Mouse (Mus musculus) liver, embryonic 11.5 days (tissue): ENCODE measurements at regions not wholly inside any gene's neighbourhood (a gene's known extent, or its start where the extent isn't known, plus 50 kb on each side); places are given as distances from the start of the nearest gene placed in this dataset.

ENCODE experiments used
- ATAC-seq: fragments of 200-750 bp; cut with Nextera tagmentation; replicated peaks from 2 replicates; pipeline ENCODE4 v1.8.0; 2017; ENCODE audit warnings: moderate number of reproducible peaks, mild to moderate bottlenecking, moderate TSS enrichment, moderate library complexity; ENCODE audit not compliant: low FRiP score
- DNase-seq: peaks from one replicate; pipeline ENCODE4 v3.0.0-alpha.2; 2017; ENCODE audit warnings: low spot score
- H3K27ac ChIP-seq: fragments of 300-500 bp; sonication (generic); 2 replicates; pipeline ENCODE4 v1.5.1; 2014; ENCODE audit warnings: mild to moderate bottlenecking, low read depth, low read length, control low read depth
- H3K27me3 ChIP-seq: fragments of 300-500 bp; sonication (generic); replicated peaks from 2 replicates; pipeline ENCODE4 v1.6.1; 2014; ENCODE audit warnings: low read length, mixed read lengths; ENCODE audit not compliant: control insufficient read depth, insufficient read depth
- H3K36me3 ChIP-seq: fragments of 300-500 bp; sonication (generic); 2 replicates; pipeline ENCODE4 v1.6.1; 2014; ENCODE audit warnings: mild to moderate bottlenecking, low read length, moderate library complexity, mixed read lengths; ENCODE audit not compliant: control insufficient read depth, insufficient read depth
- H3K4me1 ChIP-seq: fragments of 300-500 bp; sonication (generic); replicated peaks from 2 replicates; pipeline ENCODE4 v1.6.1; 2014; ENCODE audit warnings: low read length, mixed read lengths; ENCODE audit not compliant: control insufficient read depth, insufficient read depth
- H3K4me2 ChIP-seq: fragments of 300-500 bp; sonication (generic); 2 replicates; pipeline ENCODE4 v1.6.1; 2014; ENCODE audit warnings: mild to moderate bottlenecking, control low read depth, moderate library complexity
- H3K4me3 ChIP-seq: fragments of 300-500 bp; sonication (generic); 2 replicates; pipeline ENCODE4 v1.5.1; 2014; ENCODE audit warnings: low read depth, low read length, control low read depth
- H3K9ac ChIP-seq: fragments of 300-500 bp; sonication (generic); 2 replicates; pipeline ENCODE4 v1.6.1; 2014; ENCODE audit warnings: low read depth, low read length, control low read depth
- H3K9me3 ChIP-seq: fragments of 300-500 bp; sonication (generic); 2 replicates; pipeline ENCODE4 v1.6.1; 2016; ENCODE audit warnings: low read length, inconsistent platforms, mixed read lengths; ENCODE audit not compliant: control insufficient read depth
- whole genome bisulfite sequencing: fragments of 180-500 bp; shearing (Covaris S2); extraction: QIAGEN DNeasy Blood & Tissue Kit; methylation state at CpG from one replicate; pipeline ENCODE4 v1.1.7; 2014; 5-methylcytosine and 5-hydroxymethylcytosine counted together

GRCm38 (mm10) chr11:44288825-44289224 lies 111.0 kb upstream of the Il12b start:
- no peaks in the 10 kb centered on the region for H3K9me3 ChIP-seq
- no peaks in the 10 kb centered on the region for H3K4me1 ChIP-seq
- H3K36me3 ChIP-seq = no peaks in the 10 kb centered on the region
- no peaks in the 10 kb centered on the region for H3K27me3 ChIP-seq
- no peak overlapping the region for H3K9ac ChIP-seq
- ATAC-seq = no peak
- H3K4me3 ChIP-seq = no peak overlapping the region
- no peak for DNase-seq
- no peak overlapping the region for H3K27ac ChIP-seq
- no peak overlapping the region for H3K4me2 ChIP-seq
- 71% methylated on average over 1 of the region's 1 CpGs for WGBS

- ATAC-seq (no peak), DNase-seq (no peak)
These were observed 96.1 kb upstream of the Il12b start for GRCm38 (mm10) chr11:44303786-44304185.

GRCm38 (mm10) chr11:44316061-44316460 lies 83.8 kb upstream of the Il12b start:
- Histone ChIP-seq H3K27ac (no peak overlapping the region), H3K4me3 (no peak overlapping the region), H3K4me2 (no peak overlapping the region), H3K4me1 (no peaks in the 10 kb centered on the region), H3K9me3 (no peaks in the 10 kb centered on the region), H3K36me3 (no peaks in the 10 kb centered on the region), H3K27me3 (no peaks in the 10 kb centered on the region), H3K9ac (no peak overlapping the region)
- WGBS = 80% methylated on average over 8 of the region's 8 CpGs
- DNase-seq (no peak), ATAC-seq (no peak)

More at GRCm38 (mm10) chr11:44303786-44304185, 96.1 kb upstream of the Il12b start:
- Histone ChIP-seq H3K4me3 (no peak overlapping the region), H3K27ac (no peak overlapping the region), H3K9ac (no peak overlapping the region), H3K36me3 (no peaks in the 10 kb centered on the region), H3K4me2 (no peak overlapping the region), H3K9me3 (no peaks in the 10 kb centered on the region), H3K4me1 (no peaks in the 10 kb centered on the region), H3K27me3 (no peaks in the 10 kb centered on the region)
- 78% methylated on average over 8 of the region's 8 CpGs for WGBS

- ATAC-seq (no peak), DNase-seq (no peak)
- no peaks in the 10 kb centered on the region for H3K36me3 ChIP-seq
- no peaks in the 10 kb centered on the region for H3K27me3 ChIP-seq
- no peak overlapping the region for H3K9ac ChIP-seq
- no peak overlapping the region for H3K27ac ChIP-seq
- no peaks in the 10 kb centered on the region for H3K9me3 ChIP-seq
- WGBS = 77% methylated on average over 3 of the region's 3 CpGs
- H3K4me1 ChIP-seq = no peaks in the 10 kb centered on the region
- no peak overlapping the region for H3K4me2 ChIP-seq
- H3K4me3 ChIP-seq = no peak overlapping the region
These were observed 80.7 kb upstream of the Il12b start for GRCm38 (mm10) chr11:44319136-44319535.

- H3K4me2 ChIP-seq = no peak overlapping the region
- no peaks in the 10 kb centered on the region for H3K9me3 ChIP-seq
- H3K4me3 ChIP-seq = no peak overlapping the region
- H3K36me3 ChIP-seq = no peaks in the 10 kb centered on the region
- 63% methylated on average over 2 of the region's 2 CpGs for WGBS
- H3K9ac ChIP-seq = no peak overlapping the region
- no peak for ATAC-seq
- H3K27me3 ChIP-seq = no peaks in the 10 kb centered on the region; the same call in 1 of the 2 replicates
- no peaks in the 10 kb centered on the region for H3K4me1 ChIP-seq
- no peak overlapping the region for H3K27ac ChIP-seq
- DNase-seq = no peak
These were observed 76.5 kb upstream of the Il12b start for GRCm38 (mm10) chr11:44323314-44323713.

GRCm38 (mm10) chr11:44325066-44325465 lies 74.8 kb upstream of the Il12b start:
- H3K9me3 ChIP-seq = no peaks in the 10 kb centered on the region
- H3K27me3 ChIP-seq = no peaks in the 10 kb centered on the region; the same call in 1 of the 2 replicates
- DNase-seq (no peak), ATAC-seq (no peak)
- no peaks in the 10 kb centered on the region for H3K36me3 ChIP-seq
- no peak overlapping the region for H3K9ac ChIP-seq
- no peak overlapping the region for H3K4me3 ChIP-seq
- WGBS = 88% methylated on average over 4 of the region's 4 CpGs
- H3K27ac ChIP-seq = no peak overlapping the region
- H3K4me2 ChIP-seq = no peak overlapping the region
- H3K4me1 ChIP-seq = no peaks in the 10 kb centered on the region

GRCm38 (mm10) chr11:44325525-44325924 lies 74.3 kb upstream of the Il12b start:
- no peak for DNase-seq
- H3K4me3 ChIP-seq = no peak overlapping the region
- no peaks in the 10 kb centered on the region for H3K9me3 ChIP-seq
- H3K36me3 ChIP-seq = no peaks in the 10 kb centered on the region
- no peak overlapping the region for H3K9ac ChIP-seq
- H3K27ac ChIP-seq = no peak overlapping the region
- no peaks in the 10 kb centered on the region for H3K4me1 ChIP-seq
- no peaks in the 10 kb centered on the region; the same call in 1 of the 2 replicates for H3K27me3 ChIP-seq
- H3K4me2 ChIP-seq = no peak overlapping the region
- WGBS = 83% methylated on average over 11 of the region's 11 CpGs
- ATAC-seq = no peak

- Histone ChIP-seq H3K36me3 (no peaks in the 10 kb centered on the region), H3K4me1 (no peaks in the 10 kb centered on the region), H3K4me2 (no peak overlapping the region), H3K9ac (no peak overlapping the region), H3K9me3 (no peaks in the 10 kb centered on the region), H3K27me3 (no peaks in the 10 kb centered on the region; the same call in 1 of the 2 replicates), H3K27ac (no peak overlapping the region), H3K4me3 (no peak overlapping the region)
- WGBS = 60% methylated on average over 4 of the region's 4 CpGs
- ATAC-seq (no peak), DNase-seq (no peak)
These were observed 70.4 kb upstream of the Il12b start for GRCm38 (mm10) chr11:44329503-44329902.

- H3K4me3 ChIP-seq = no peak overlapping the region
- H3K9ac ChIP-seq = no peak overlapping the region
- no peak overlapping the region for H3K27ac ChIP-seq
- H3K9me3 ChIP-seq = no peaks in the 10 kb centered on the region
- H3K4me2 ChIP-seq = no peak overlapping the region
- no peak for ATAC-seq
- 69% methylated on average over 6 of the region's 6 CpGs for WGBS
- H3K4me1 ChIP-seq = no peaks in the 10 kb centered on the region
- H3K27me3 ChIP-seq = no peaks in the 10 kb centered on the region; the same call in 1 of the 2 replicates
- no peaks in the 10 kb centered on the region for H3K36me3 ChIP-seq
- DNase-seq = no peak
These were observed 69.4 kb upstream of the Il12b start for GRCm38 (mm10) chr11:44330438-44330837.
